Mouse (Mus musculus): Measurements from ENCODE around the gene Cry2.
"Not testable (repeated sequence)": the region's sequence is repeated elsewhere in the genome, so short reads cannot be mapped to it uniquely, and the experiment has no call there.

Gene Cry2

GRCm38 (mm10) chr2:92421723-92422387, 12.0 kb downstream of the Cry2 start:
- DNase-seq, result no peak

DNA sequence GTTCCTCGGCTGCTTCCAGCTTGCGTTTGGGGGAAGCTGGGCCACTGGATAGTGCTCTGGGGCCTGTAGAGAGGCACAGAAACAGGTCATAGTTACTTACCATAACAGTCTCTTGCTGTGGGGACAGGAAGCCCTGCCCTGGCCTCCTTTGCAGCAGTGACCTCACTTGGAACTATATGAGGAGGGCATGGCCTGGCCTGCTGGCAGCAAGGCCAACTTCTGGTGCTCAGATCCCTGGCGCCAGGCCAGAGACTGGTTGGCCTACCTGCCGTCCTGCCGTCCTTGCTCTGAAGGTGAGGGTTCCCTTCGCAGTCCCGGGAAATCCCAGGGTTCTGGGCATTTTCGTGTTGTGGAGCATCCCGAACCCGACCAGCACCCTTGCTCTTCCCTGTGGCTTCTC, 22.1 kb downstream of the Cry2 start:
- no peak for DNase-seq

DNA sequence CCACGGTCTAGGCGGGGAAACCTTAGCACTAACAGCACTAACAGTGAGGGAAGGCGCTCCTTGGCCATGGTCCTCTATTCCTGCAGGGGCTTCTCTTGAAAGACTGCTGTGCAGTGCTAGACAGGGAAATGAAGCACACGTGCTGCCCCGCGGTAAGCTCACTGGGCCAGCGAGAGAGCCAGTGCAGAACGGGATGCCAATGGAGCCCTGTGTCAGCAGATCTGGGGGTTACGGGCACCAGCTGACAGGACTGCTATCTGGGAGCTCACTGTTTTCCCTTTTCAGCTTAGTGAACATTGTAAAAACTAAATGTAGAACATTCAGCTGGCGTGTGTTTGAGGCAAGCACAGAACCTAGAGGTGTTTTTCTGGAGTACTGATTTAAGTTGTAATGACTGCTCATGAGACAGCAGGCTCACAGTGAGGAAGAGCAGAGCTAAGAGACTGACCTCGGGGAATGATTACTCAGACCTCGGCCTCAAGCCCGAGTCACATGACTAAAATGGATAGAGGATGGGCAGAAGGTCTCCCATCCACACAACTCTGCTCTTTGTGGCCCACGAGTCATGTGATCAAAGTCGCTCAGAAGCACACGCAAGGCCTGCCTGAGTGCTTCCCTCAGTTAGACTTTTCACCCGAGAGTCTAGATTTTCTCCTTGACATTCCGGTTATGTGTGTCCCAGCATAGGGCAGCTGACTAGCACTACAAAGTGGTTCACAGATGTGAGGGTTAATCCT, 25.4 kb downstream of the Cry2 start:
- DNase-seq, result no peak

GRCm38 (mm10) chr2:92405687-92406086, 28.2 kb downstream of the Cry2 start:
- no peak for DNase-seq

- no peak for DNase-seq
Observed at GRCm38 (mm10) chr2:92404737-92405136, 29.1 kb downstream of the Cry2 start.

GRCm38 (mm10) chr2:92403776-92404319, 30.0 kb downstream of the Cry2 start:
- no peak for DNase-seq

- DNase-seq, result no peak
Observed at GRCm38 (mm10) chr2:92402591-92403326, 31.1 kb downstream of the Cry2 start.

GRCm38 (mm10) chr2:92401091-92401561, 32.7 kb downstream of the Cry2 start, which contains the start of gene Mapk8ip1:
Gene Mapk8ip1, minus strand, starts transcription at chr2:92401263.
- no peak for DNase-seq

DNA sequence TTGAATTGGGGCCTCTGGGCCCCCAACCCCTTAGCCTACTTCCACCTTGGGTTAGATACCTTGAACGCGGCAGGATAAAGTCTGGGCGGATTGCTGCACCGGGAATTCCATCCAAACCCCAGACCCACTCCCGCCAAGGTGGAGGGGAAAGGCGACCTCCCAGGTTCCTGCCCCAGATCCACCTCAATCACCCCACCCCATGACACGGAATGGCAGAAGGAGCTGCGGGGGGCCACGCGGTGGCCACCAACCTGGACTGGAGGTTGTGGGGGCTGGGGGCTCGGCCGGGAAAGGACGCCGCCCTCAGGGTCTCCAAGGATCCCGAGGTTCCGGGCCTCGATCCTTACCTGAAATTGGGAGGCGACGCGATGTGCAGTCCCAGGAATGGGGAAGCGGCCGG, 33.2 kb downstream of the Cry2 start:
- no peak for DNase-seq

- DNase-seq, result not testable (repeated sequence)
Observed at GRCm38 (mm10) chr2:92399877-92400276, 34.0 kb downstream of the Cry2 start.

GRCm38 (mm10) chr2:92397436-92397835, 36.4 kb downstream of the Cry2 start:
- DNase-seq, result no peak

- DNase-seq, result no peak
Observed at GRCm38 (mm10) chr2:92395535-92395934, 38.3 kb downstream of the Cry2 start.

GRCm38 (mm10) chr2:92392318-92393264, 41.3 kb downstream of the Cry2 start:
- DNase-seq, result no peak

DNA sequence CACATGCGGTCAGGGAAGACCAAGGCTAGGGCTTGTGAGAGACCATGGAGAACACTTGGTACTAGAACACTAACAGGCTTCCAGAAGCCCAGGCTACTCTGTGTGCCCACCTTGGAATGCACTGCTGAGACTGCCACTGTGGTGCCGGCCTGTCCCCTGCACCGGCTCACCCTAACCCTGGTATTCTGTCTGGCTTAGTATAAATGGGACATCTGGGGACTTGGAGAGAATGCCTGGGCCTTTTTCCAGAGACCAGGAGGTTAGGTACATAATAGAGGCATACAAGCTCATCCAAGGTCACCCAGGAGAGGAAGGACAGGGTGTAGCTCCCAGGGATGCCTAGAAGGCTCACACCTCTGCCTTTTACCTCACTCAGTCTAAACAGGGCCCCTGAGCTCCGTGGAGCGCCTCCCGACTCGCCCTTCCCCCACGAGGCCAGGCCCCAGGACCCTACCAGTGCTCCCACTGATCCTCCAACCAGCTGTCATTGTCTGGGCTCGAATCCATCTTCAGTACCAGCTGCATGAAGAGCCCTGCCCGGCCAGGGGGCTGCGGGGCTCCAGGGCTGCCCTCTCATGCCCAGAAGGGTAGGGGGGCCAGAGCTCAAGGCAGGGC, 42.0 kb downstream of the Cry2 start:
- DNase-seq, result no peak

DNA sequence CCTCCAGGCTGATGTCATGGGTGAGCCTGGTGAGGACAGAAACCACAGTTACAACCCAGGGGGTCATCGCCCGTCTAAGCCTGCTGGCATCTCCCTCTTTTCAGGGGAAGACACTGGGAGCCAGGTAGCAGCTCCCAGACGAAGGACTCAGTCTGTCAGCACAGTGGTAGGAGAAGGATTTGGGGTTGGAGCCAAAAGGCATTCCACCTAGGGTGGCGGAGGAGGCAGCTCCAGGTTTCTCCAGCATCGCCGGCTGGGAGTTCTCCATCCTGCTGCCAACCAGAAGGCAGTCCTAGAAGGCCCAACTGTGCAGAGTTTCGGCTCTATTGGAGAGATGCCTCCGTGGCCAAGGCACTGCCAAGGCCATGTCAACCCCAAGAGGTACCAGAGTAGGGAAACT, 42.7 kb downstream of the Cry2 start:
- no peak for DNase-seq

- DNase-seq, result peak; percentile 53
Observed at GRCm38 (mm10) chr2:92390206-92390930, 43.5 kb downstream of the Cry2 start.

- no peak for DNase-seq
Observed at GRCm38 (mm10) chr2:92389645-92390044, 44.2 kb downstream of the Cry2 start.

DNA sequence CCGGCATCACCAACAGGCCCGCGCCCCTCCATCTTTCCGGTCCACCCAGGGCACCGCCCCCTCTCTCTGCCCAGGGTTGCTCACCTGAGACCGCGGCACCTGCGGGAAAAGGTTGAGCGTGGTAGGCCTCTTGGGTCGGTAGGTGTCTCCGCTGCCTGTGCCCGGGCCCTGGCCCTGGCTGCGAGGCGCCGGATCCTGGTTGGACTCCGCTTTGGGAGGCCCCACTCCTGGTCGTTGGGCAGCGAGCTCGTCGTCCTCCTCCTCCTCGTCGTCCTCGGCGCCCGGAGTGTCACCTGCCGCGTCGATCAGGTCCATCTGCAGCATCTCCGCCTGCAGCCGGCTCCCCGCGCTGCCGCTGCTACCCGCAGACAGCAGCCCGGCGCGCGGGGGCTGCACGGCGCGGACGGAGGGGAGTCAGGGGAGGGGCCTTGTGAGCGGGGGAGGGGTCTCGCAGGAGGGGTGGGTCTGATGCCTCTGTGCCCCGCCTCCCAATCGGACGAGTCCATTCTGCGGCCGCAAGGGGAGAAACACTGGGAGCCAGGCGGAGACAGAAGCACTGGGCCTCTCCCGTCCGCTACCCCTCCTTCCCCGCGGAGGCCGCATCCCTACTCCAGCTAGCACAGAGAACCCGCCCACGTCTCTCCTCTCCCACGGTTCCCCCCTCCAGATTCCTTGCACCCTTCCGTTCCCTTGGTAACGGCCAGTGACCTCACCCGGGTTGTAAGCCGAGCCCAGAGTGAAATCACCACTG, 44.8 kb downstream of the Cry2 start:
- DNase-seq, result peak; percentile 75

GRCm38 (mm10) chr2:92388081-92388517, 45.7 kb downstream of the Cry2 start:
- no peak for DNase-seq

DNA sequence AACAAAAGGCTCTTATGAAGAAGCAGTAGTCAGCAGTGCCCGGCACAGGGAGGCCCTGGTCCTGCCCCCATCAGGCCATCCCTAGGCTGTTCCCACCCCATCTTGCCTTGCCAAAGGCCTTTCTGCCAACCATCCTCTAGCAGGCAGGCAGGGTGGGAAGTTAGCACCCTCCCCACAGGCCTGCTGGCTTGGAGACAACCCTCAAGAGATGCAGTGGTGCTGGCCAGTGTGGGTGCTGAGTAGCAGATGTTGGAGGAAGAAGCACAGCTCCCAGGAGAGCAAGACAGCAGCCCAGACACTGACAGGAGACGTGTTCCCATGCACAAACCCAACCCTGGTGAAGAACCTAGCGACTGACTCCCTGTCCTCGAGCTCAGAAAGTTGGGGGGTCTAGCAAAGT, 46.2 kb downstream of the Cry2 start:
- no peak for DNase-seq
